Mouse (Mus musculus): ENCODE data around the gene Gpc6.

The Gpc6 gene

DNA sequence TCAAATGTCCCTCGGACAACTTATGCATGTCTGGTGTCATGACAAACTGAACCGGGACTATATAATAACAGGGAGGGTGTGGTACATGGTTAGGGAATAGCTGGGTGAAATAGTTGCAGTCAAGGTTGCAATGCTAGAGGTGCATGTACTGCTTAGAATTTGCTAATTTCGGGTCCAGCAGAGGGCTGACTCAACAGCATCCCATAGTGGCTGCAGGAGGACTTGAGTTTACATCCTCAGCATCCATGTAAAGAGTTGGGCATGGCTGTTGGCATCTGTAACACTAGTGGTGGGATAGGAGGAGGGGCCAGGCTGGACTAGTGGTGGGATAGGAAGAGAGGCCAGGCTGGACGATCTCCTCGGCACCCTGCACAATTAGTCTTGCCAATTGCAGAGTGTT, 565.4 kb downstream of the Gpc6 start:
- DNase-seq, result no peak

DNA sequence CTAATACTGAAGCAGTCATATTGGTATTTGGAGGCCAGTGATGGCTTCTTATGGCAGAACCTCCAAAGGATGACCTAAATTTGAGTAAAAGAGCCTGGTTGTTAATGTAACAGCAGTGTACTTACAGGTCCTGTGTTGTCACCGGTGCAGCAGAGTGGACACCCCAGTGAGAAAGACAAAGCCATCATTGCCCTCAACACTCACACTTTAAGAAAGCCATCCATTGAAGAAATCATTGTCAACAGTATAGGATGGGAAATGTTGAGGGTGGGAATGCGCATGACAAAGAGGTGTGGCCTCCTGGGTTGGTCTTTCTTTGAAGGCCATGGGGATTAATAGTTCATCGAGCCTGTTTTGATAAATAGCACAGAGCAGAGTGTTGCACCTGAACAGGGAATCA, 570.0 kb downstream of the Gpc6 start:
- no peak for DNase-seq

DNA sequence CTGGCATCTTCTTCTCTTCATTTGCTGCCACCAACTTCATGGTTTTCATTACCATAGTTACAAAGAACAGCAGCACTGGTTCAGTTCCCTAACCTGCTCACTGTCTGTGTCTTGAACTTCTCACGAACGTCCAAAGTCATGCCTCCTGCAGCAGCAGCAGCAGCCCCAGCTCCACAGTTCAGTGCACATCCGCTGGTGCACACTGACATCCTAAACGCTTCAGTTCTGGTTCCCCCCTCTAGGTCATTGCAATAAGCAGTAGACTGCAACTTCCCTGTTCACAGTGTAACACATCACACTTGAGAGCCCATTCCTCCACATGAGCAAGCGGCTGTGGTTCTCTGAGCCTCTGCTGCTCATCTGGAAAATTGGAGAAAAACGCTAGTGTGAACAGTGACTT, 573.7 kb downstream of the Gpc6 start:
- no peak for DNase-seq

DNA sequence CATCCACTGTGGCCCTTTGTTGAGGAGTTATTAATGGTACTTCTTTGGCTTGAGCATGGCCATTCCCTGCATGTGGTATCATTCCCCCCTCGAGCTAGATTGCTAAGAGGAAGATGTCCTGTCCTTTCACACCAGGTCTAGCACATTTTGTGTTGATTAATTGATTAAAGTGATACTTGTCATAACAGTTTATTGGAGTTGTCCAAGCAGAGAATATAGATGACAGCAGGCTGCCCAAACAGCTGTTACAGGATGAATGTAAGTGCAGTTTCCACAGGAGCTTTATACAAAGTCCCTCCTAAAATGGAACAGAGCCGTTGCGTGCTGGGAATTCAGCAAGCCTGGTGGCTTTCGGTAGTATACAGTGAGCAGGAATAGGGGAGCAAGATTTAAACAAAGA, 574.2 kb downstream of the Gpc6 start:
- no peak for DNase-seq

DNA sequence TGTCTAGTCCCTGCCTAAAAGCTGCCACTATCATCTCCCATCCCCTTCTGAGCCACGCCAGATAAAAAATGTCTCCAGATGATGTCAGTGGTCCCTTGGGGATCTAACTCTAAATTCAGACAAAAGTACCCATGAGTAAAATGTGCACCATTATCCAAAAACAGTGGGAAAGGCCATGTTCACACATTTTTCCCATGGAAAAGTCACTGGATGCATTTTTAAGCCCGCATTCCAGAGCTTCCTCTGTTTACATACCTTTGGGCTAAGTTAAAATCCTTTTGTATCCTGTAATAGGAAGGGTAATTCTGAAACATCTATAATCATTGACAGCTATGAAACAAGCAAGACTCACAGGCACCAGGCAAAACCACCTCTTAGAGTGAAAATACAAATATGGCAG, 589.7 kb downstream of the Gpc6 start:
- DNase-seq, result no peak

DNA sequence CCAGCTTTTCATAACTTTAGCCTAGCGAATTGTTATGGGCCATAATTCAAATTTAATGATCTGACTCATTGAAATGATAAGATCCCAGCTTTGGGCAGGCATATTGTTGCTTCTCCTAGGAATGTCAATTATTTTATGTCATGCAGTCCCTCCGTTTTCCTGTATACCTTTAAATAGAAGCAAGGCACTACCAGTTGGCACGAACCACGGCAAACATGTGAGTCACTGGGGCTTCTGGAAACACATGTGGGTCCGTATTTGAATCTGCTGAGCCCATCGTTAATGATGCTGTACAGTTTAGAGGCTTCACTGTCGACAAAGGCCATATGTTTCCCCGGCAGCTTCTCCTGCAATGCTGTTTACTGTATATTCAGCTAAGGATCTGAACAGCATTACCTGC, 594.5 kb downstream of the Gpc6 start:
- DNase-seq, result no peak

DNA sequence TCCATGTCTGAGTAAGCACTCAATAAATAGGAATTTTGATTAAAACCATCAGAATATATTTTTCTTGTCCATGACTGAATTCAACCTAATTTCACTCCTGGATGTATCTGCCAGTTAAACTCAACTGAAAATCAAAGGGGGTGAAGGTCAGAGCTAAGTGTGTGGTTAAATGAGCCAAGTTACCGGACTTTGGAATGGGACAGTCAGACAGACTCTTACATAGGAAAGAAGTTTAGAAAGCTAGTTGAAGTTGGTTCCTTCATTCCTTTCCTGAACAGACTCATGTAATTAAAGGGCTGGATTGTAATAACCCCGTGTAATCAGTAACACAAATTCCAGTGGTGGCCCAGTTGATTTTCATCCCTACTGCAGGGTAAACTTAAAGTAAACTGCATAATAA, 595.6 kb downstream of the Gpc6 start:
- no peak for DNase-seq

DNA sequence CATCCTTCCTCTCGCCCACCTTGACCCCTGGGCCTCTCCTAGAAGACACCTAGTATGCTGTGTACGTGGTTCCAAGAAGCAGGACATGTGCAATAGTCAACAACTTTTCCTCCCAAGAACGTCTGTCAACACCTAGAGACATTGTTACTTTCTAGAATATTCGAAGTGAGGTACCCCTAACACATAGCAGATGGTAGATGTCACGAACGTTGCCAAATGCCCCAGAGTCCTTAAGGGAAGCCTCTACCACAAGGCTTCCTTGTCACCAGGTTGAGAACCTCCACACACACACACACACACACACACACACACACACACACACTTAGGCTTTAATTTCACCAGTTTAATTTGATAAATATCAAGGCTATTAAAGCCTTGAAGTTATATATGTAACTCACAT, 600.0 kb downstream of the Gpc6 start:
- no peak for DNase-seq

DNA sequence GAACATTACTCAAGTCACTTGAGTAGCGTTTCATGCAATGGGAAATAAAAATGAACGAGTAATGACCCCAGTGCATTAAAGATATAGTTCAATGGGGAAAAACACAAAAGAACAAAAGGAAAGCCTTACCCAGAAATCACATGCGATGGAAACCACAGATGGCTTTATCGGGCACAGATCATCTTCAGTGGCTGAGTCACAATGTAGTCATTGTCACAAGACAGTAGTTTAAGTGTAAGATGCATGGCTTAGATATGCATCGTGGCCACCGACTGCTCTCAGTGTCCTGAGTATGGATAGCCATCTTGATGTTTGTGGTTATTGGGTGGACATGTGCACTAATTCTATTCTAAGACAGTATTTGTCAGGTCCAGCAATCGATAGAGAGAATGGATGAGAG, 601.9 kb downstream of the Gpc6 start:
- no peak for DNase-seq

DNA sequence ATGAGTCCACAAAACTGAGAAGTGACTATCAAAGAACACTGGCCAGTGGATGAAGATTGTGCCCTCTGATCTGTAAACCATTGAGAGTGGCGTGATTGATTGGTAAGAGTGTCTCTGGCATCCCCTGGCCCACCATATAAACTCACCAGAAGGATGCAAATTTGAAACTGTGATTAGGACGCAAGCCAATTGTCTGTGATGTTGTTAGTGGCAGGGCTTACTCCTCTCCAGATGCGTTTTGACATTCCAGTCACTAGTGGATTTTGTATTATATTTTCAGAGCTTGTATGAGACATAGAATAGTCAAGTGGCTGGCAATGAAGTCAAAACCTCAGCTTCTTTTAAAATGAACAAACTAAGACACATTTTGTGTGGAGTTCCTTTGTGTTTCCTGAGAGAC, 604.3 kb downstream of the Gpc6 start:
- no peak for DNase-seq

DNA sequence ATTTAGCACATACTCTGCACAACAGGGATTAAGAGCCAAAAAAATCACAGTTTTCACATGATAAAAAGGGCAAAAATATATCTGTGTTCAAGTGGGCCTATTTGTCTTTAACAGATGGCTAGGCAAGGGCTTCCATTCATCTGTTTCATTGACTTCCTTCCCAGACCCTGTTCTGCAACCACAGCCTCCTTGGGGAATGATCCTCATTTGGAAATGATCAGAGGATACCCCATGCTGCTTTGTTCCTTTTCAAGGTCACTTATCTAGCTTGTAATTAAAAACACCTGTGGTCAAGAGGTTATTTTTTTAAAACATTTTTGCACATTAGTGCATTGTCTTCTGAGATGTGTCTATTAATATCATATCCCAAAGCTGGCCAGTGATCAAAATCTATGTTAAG, 627.7 kb downstream of the Gpc6 start:
- DNase-seq, result no peak

DNA sequence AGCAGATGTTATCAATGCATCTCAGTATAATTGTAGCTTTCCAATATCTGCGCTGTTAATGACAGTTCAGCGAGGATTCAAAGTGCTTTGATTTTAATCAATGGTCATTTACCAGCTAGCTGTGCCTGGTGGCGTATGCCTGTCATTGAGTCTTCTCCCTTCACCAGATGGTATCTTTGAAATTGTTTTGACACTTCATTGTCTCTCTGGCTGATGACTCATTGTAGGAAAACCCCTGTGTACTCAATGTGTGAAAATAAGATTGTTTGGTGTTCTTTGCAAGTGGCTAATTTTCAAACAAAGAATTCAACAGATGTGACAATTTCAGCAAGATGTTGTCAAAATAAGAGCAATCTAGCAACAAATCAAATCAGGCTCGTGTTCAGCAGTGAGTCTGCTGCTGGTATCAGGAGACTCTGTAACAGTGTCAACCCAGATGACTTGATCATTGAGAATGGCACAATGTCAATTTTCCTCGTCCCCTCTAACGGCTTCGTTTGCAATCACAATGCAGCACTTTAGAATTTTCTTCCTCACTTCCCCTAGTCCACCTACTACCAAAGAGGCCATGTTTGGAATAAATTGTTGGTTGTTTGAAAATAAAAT, 631.7 kb downstream of the Gpc6 start:
- DNase-seq, result no peak

DNA sequence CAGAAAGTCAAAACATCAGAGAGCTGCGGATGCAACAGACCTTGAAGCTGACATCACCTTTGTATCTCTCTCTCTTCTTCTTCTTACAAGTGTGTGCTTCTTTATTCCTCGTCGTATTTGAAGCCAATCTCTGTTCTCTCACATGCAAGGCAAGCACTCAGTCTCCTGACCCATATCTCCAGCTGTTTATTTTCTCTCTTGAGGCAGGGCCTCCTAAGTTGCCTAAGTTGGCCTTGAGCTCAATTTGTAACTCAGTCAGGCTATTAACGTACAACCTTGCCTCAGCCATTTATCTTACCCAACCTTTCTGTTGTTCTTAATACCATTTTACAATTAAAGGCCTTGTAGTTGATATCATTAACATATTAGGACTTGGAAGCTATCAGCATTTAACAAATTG, 637.0 kb downstream of the Gpc6 start:
- DNase-seq, result no peak

DNA sequence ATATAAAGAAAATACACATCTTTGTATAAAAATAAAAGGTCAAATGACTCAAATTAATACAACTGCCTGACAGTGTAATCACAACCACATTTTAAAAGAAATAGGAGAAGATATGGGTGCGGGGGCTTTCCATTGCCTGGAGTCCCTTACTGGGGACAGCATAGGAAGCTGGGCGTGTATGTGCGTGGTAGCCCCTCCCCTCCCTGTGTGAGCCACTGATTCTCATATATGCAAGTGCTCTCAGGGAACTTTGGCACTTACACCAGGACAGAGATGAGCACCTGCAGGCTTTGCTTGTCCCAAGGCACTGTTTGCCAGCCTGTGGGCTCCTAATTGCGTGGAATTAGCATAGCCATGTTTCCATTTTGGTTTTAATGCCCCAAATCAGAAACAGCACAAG, 644.2 kb downstream of the Gpc6 start:
- no peak for DNase-seq

DNA sequence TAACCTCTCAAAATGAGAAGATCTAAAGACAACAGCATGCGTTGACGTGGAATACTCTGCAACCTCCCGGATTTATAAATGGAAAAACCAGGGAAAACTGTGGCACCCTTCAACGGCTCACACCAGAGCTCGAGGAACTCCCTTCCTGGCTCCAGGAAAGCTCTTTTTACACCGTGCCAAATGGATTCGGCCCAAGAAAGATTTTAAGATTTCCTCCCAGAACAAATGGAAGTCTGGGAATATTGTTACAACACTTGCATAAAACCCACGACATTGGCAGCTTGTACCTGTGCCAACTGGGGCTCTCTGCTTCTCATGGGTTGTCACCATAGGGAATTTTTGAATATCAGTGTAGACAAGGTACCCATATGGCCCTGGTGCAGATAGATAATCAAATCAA, 647.1 kb downstream of the Gpc6 start:
- DNase-seq, result peak in 1 of 2 experiments; percentile 7

DNA sequence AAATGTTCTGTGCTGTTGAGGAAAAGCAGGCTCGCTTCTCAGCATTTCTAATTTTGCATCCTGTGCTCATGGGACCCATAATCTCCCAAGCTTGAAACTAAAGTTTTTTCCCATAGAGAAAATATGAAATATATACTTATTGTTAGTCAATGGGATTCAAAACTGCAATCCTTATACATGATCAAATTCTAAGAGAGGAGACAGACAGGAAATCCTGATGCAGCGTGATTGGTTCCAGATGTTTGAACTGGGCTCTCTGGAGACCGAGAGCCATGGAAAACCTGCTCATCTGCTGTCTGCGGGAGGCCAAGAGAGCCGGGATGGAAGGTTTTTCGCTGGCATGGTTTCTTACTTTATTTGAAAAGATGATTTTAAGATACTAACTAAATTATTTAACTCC, 649.1 kb downstream of the Gpc6 start:
- DNase-seq, result no peak

DNA sequence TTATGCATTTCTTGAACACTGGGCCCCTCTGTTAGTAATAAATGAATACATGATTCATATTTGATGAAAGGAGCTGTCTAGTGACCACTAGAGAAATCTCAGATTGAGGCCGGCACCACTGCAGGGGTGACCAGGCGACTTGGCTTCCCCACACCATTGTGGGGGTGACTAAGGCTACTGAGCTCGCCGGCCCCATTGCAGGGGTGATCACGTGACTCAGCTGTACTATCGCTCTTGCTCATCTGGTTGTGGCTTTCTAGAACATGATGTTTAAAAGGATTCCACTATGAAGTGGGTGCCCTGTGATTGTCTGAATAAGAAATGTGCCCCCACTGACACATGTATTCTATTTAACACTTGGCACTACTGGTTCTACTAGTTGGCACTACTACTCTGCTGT, 656.6 kb downstream of the Gpc6 start:
- no peak for DNase-seq

DNA sequence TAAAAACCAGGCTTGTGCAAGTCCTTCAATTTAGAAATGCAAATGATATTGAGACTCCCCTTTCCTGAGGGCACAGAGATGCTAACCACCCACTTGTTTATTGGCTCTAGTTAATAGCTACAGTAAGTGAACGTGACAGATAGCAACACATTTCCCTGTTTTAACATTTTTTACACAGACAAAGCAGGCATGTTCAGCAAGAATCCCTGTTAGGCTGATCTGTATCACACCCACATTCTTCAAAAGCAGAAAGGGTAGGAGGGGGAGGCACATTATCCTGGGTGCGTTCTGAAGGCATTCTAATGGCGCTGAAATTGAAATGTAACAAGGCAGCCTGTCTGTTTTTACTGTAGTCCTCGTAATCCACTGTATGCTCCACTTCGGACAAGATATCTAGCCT, 674.6 kb downstream of the Gpc6 start:
- DNase-seq, result no peak

DNA sequence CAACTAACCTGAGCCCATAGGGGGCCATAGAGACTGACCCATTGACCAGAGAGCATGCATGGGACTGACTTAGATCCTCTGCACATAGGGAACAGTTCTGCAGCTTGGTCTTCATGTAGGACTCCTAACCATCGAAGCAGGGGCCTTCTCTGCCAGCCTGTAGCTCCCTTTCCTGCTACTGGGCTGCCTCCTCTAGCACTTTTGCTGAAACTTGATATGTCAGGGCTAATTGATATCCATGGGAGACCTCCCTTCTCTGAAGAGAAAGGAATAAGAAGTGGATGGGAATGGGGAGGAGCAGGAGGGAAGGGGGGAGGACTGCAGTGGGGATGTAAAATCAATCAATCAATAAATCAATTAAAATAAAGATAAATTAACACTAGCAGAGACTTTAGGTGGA, 678.7 kb downstream of the Gpc6 start:
- DNase-seq, result no peak

DNA sequence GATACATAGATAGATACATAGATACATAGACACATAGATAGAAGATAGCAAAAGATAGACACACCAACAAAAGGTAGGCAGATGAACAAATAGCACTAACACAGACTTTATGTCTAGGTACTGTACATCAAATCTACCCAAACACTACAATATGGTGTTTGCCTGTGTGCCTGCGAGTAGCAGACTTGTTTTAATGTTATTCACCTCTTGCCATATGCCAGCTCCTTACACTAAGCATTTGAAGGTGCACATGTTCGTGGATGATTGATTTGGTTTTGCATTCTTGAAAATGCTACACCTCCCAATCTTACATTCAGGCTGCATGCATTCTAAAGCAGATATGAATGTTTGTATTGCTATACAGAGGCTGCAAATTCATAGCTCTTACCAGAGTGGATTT, 680.6 kb downstream of the Gpc6 start:
- no peak for DNase-seq

DNA sequence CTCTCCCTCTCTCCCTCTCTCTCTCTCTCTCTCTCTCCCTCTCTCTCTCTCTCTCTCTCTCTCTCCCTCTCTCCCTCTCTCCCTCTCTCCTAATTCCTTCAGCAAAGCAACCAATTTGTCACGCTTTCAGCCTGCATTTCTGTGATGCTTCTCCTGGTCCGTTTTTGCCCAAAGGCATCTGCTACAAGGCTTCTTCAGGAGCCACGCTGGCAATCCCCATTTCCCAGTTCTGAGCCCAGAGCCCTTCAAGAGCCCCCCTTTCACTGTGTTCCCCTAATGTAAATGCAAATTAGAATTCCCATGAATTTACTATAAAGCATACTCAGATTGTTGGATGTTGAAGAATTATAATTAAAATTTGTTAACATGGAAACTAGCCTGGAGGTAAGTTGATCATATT, 686.0 kb downstream of the Gpc6 start:
- DNase-seq, result no peak

DNA sequence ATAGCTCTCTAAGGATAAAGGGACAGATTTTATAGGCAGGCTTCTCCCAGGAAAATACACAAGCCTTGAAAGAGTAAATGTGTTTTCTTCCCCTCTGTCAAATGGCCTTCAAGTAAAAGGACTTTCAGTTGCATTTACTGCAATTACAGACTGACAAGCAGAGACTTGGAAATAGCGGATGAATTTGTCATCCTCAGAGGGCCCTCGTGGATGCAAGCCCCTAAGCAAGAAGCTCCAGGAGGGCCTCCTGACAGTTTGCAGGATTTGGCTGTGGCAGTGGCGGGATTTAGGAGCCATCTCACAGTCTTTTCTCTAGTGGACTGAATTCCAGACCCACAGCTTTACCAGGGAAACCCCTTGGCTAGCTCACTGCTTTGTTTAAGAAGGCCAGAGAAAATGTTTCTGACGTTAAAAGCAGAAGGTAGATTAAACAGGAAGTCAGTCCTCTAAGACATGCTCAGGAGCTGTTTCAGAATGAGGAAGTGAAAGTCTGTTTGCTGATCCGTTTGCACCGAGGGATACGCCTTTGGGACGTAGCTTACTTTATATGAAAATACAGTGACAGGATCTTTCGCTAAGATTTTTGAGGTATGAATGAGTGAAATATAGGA, 700.1 kb downstream of the Gpc6 start:
- DNase-seq, result peak in 1 of 2 experiments; percentile 4

DNA sequence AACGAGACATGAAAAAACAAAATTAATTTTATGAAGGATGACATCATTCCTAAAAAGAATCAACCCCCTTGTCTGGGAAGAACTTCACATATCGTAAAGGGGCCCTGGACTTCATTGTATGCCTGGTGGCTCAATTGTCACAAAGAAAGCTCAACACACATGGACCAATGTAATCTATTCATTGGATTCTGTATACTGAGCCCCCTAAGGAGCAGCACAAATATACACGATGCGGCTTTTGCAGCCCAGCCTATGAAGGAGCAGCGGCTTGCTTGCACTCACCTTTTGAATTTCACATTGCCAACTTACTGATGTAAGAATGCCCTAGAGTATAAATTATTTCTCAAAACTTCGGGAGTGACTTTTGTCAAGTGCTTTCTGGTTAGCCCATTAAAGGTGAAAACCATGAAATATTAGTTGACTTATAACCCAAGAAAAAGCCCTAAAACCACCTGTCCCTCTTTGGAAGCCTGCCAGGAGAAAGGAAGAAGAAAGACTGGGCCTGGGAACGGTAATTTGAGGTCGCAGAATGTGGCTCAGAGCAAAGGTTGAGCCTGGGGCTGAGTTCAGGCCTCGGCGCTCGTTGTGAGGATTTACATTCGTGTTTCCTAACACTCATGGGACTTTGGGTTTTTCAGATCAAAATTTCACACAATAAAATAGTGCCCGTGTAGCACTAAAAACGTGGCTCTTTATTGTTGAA, 709.3 kb downstream of the Gpc6 start:
- no peak for DNase-seq

DNA sequence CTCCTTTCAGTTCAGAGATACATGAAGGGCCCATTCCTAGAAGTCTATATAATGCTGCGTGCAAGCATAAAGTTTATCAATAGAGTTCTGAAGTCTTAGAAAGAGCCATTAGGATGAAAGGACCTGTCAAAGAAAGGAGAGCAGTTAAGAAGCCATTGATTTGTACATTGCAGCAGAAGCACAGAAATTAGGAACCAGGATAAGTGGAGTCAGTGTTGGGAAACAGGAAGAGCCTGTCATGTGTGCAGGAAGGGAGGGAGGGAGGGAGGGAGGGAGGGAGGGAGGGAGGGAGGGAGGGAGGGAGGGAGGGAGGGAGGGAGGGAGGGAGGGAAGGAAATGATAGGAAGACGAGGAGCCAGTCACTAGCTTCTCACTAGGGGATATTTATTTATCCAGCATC, 716.7 kb downstream of the Gpc6 start:
- no peak for DNase-seq

DNA sequence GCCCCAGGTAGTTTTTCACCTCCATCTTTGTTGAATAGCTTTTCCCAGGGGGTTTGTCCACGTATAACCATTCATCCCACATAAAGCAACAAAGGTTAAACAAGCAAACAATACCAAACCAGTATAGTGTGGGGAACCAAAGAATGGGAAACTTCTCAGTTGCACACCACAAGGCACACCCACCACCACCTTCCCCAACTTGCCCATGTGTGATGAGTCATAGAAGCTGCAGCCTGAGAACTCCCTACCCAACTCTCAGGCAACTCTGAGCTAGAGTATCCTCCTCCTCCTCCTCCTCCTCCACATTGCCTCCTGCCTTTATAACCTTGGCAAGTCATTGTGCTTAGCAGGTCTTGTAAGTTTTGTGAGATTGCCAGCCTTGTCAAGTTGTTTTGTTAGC, 718.0 kb downstream of the Gpc6 start:
- DNase-seq, result no peak
